Mouse (Mus musculus) neural tube, embryonic 11.5 days (tissue): Measurements from ENCODE around the gene Ube2c. TPM values are rescaled to one million over a fixed set of nuclear protein-coding genes. Genes with fewer than 3 reads are reported as not detected.
A peak's percentile ranks its signal among the peaks of the same experiment; 100 is the strongest.
"Not testable (repeated sequence)": the region's sequence is repeated elsewhere in the genome, so short reads cannot be mapped to it uniquely, and the experiment has no call there.

ENCODE experiments used
- ATAC-seq: fragments of 200-750 bp; cut with Nextera tagmentation; 2 replicates; pipeline ENCODE4 v1.8.0; 2017; ENCODE audit warnings: moderate number of reproducible peaks, mild to moderate bottlenecking, moderate TSS enrichment, moderate library complexity; ENCODE audit not compliant: insufficient read depth, low FRiP score, low TSS enrichment
- DNase-seq: peaks from one replicate; pipeline ENCODE4 v3.0.0-alpha.2; 2015; ENCODE audit warnings: low spot score
- H3K27ac ChIP-seq: fragments of 300-500 bp; sonication (generic); 2 replicates; pipeline ENCODE4 v1.5.1; 2014; ENCODE audit warnings: low read depth, mild to moderate bottlenecking, low read length
- H3K27me3 ChIP-seq: fragments of 300-500 bp; sonication (generic); 2 replicates; pipeline ENCODE4 v1.6.1; 2014; ENCODE audit warnings: mild to moderate bottlenecking, low read length, mixed read lengths; ENCODE audit not compliant: control insufficient read depth, insufficient read depth
- H3K36me3 ChIP-seq: fragments of 300-500 bp; sonication (generic); 2 replicates; pipeline ENCODE4 v1.6.1; 2014; ENCODE audit warnings: mild to moderate bottlenecking, low read length, moderate library complexity, mixed read lengths; ENCODE audit not compliant: control insufficient read depth, insufficient read depth
- H3K4me1 ChIP-seq: fragments of 300-500 bp; sonication (generic); 2 replicates; pipeline ENCODE4 v1.6.1; 2014; ENCODE audit warnings: low read length, mixed read lengths; ENCODE audit not compliant: control insufficient read depth, insufficient read depth
- H3K4me2 ChIP-seq: fragments of 300-500 bp; sonication (generic); 2 replicates; pipeline ENCODE4 v1.6.1; 2014; ENCODE audit warnings: low read depth, mild to moderate bottlenecking, moderate library complexity
- H3K4me3 ChIP-seq: fragments of 300-500 bp; sonication (generic); 2 replicates; pipeline ENCODE4 v1.5.1; 2014; ENCODE audit warnings: low read depth, low read length
- H3K9ac ChIP-seq: fragments of 300-500 bp; sonication (generic); 2 replicates; pipeline ENCODE4 v1.6.1; 2014; ENCODE audit warnings: mild to moderate bottlenecking, low read length
- H3K9me3 ChIP-seq: fragments of 300-500 bp; sonication (generic); 2 replicates; pipeline ENCODE4 v1.6.1; 2016; ENCODE audit warnings: low read length; ENCODE audit not compliant: control insufficient read depth
- WGBS: fragments of 180-500 bp; shearing (Covaris S2); extraction: QIAGEN DNeasy Blood & Tissue Kit; methylation state at CpG from one replicate; pipeline ENCODE4 v1.1.7; 2014; 5-methylcytosine and 5-hydroxymethylcytosine counted together
- polyA plus RNA-seq: library from polyadenylated mRNA; unstranded; fragments of >200 nt; fragmentation: Nextera tagmentation; extraction: Ambion mirVana; gene quantifications from 2 replicates; pipeline ENCODE4 v1.2.1, GENCODE M21; 2014

The Ube2c gene
- polyA plus RNA-seq, 1 experiment from 2014 or later: 449 TPM

DNA sequence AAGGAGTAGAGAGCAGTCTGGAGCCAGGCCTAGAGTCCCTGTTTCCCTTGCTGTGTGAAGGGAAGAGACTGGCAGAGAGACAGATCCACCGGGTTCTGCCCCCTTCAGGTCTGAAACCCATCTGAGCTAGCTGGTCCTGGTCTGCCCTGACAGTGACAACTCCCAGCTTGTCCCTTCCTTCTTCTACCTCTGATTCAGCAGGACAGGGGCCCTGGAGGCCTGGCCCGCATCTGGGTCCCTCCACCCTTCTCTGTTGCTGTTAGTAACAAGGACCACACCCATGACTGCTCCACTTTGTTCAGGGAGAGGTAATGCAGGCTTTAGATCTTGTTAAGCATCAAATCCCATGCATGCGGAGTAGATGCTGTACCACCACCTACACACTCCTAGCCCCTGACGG, 18.7 kb downstream of the Ube2c start:
- DNase-seq: no peak
- Histone ChIP-seq H3K27ac (no peak overlapping the region), H3K27me3 (no peaks in the 10 kb centered on the region), H3K9ac (no peak overlapping the region), H3K4me2 (no peak overlapping the region), H3K9me3 (no peaks in the 10 kb centered on the region), H3K4me1 (no peaks in the 10 kb centered on the region), H3K4me3 (no peak overlapping the region), H3K36me3 (peaks cover 2% of the 10 kb centered on the region; the same call in 1 of the 2 replicates)
- 81% methylated on average over 4 of the region's 4 CpGs for WGBS
- ATAC-seq: no peak

GRCm38 (mm10) chr2:164790451-164790850, 20.8 kb downstream of the Ube2c start:
- WGBS: 87% methylated on average over 4 of the region's 4 CpGs
- no peak for ATAC-seq

GRCm38 (mm10) chr2:164791841-164792261, 22.2 kb downstream of the Ube2c start:
- Histone ChIP-seq H3K4me1 (no peaks in the 10 kb centered on the region), H3K36me3 (peaks cover 2% of the 10 kb centered on the region; the same call in 1 of the 2 replicates), H3K9me3 (no peaks in the 10 kb centered on the region), H3K4me2 (no peak overlapping the region), H3K27ac (no peak overlapping the region), H3K9ac (no peak overlapping the region), H3K4me3 (no peak overlapping the region), H3K27me3 (no peaks in the 10 kb centered on the region)
- 92% methylated on average over 18 of the region's 18 CpGs for WGBS
- DNase-seq (no peak), ATAC-seq (no peak)

More at GRCm38 (mm10) chr2:164790451-164790850, 20.8 kb downstream of the Ube2c start:
- DNase-seq: no peak
- H3K9ac ChIP-seq: no peak overlapping the region
- H3K4me2 ChIP-seq: no peak overlapping the region
- no peaks in the 10 kb centered on the region for H3K4me1 ChIP-seq
- H3K4me3 ChIP-seq: no peak overlapping the region
- H3K9me3 ChIP-seq: no peaks in the 10 kb centered on the region
- no peaks in the 10 kb centered on the region for H3K27me3 ChIP-seq
- no peak overlapping the region for H3K27ac ChIP-seq
- peaks cover 2% of the 10 kb centered on the region; the same call in 1 of the 2 replicates for H3K36me3 ChIP-seq

DNA sequence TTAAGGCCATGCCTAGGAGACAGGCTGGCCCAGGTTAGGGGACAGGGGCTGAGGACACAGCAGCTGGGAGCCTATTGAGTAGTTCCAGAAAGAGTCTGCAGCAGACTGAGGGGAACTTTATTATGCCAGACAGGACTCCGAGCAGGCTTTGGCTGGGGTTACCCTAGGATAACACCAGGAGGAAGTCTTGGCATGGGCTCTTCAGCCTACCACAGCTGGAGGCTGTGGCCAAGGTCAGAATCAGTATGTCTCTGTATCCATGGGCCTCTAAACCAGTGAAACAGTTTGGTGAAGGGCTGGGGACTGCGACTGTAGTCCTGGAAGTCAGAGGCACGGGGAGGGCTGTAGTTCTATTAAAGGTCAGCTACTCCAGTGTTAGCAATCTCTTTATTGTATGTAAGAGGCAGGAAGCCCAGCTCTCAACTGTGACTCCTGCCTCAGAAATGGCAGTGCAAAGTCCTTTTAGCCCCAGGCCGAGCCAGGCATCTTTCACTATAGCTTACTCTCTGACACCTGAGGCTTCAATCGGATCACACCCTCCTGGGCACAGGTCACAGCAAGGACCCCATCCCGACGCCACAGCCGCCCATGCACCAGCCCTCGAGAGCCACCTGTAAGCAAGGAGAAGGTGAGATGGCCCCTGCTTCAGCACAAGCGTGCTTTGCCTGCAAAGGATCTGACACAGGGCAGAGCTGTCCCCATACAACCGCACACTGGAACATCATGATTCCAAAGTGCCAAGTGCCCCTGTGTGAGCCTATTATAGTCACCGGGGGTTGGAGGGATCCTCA, 22.9 kb downstream of the Ube2c start:
- ATAC-seq (no peak), DNase-seq (no peak)
- H3K27ac ChIP-seq: no peak overlapping the region
- 94% methylated on average over 12 of the region's 12 CpGs for WGBS
- no peak overlapping the region for H3K4me3 ChIP-seq
- no peaks in the 10 kb centered on the region for H3K27me3 ChIP-seq
- H3K36me3 ChIP-seq: peaks cover 2% of the 10 kb centered on the region; the same call in 1 of the 2 replicates
- H3K4me2 ChIP-seq: no peak overlapping the region
- no peak overlapping the region for H3K9ac ChIP-seq
- H3K9me3 ChIP-seq: no peaks in the 10 kb centered on the region
- no peaks in the 10 kb centered on the region for H3K4me1 ChIP-seq

DNA sequence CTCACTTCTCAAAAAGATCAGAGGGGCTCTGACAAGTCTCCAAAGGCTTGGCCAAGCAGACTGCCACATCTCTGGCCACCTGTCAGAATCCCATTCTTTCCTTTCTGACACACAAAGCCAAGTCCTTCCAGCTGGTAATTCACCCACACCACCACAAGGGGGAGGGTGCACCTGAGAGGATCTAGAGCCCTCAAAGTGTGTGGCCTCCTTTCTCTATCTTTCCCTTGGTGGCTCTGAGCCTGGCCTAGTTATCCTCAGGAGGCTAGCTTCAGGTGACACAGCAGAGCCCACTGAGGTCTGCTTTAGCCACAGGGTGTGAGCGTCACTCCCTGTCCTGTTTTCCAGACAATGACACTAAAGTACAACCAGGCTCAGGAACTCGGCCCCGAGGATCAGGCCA, 23.5 kb downstream of the Ube2c start:
- H3K9me3 ChIP-seq: no peaks in the 10 kb centered on the region
- no peaks in the 10 kb centered on the region for H3K4me1 ChIP-seq
- no peak for ATAC-seq
- no peak overlapping the region for H3K27ac ChIP-seq
- H3K27me3 ChIP-seq: no peaks in the 10 kb centered on the region
- H3K4me2 ChIP-seq: no peak overlapping the region
- H3K9ac ChIP-seq: no peak overlapping the region
- H3K36me3 ChIP-seq: peaks cover 4% of the 10 kb centered on the region; the same call in 1 of the 2 replicates
- DNase-seq: peak; percentile 64
- 88% methylated on average over 3 of the region's 3 CpGs for WGBS
- no peak overlapping the region for H3K4me3 ChIP-seq

- 93% methylated on average over 2 of the region's 2 CpGs for WGBS
- Histone ChIP-seq H3K9me3 (no peaks in the 10 kb centered on the region), H3K27me3 (no peaks in the 10 kb centered on the region), H3K4me1 (no peaks in the 10 kb centered on the region), H3K9ac (no peak overlapping the region), H3K36me3 (peaks cover 4% of the 10 kb centered on the region; the same call in 1 of the 2 replicates), H3K27ac (no peak overlapping the region), H3K4me2 (no peak overlapping the region), H3K4me3 (no peak overlapping the region)
- no peak for DNase-seq
- ATAC-seq: no peak
These were observed 24.1 kb downstream of the Ube2c start for GRCm38 (mm10) chr2:164793772-164794171.

DNA sequence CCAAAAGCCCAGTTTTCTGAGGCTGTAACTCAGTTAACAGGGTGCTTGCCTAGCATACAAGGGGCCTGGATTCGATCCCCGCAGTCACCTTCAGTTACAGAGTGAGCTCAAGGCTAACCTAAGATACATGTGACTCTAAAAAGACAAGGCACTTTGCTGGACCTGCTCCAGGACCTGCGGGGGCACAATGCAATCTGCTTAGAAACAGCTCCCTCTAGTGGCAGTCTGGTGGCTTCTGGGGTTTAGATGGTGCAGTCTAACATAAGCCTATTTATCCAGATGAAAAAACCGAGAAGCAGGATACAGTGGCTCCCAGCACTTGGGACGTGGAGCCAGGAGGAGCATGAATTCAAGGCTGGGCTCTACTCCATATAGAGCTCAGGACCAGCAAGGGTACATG, 24.6 kb downstream of the Ube2c start:
- no peak overlapping the region for H3K4me3 ChIP-seq
- no peak overlapping the region for H3K9ac ChIP-seq
- H3K36me3 ChIP-seq: peaks cover 4% of the 10 kb centered on the region; the same call in 1 of the 2 replicates
- WGBS: 38% methylated on average over 5 of the region's 5 CpGs
- no peaks in the 10 kb centered on the region for H3K4me1 ChIP-seq
- H3K4me2 ChIP-seq: no peak overlapping the region
- no peaks in the 10 kb centered on the region for H3K9me3 ChIP-seq
- H3K27ac ChIP-seq: no peak overlapping the region
- DNase-seq: peak; percentile 82
- H3K27me3 ChIP-seq: no peaks in the 10 kb centered on the region
- peak; percentile 67; the same call in 1 of the 2 replicates for ATAC-seq

DNA sequence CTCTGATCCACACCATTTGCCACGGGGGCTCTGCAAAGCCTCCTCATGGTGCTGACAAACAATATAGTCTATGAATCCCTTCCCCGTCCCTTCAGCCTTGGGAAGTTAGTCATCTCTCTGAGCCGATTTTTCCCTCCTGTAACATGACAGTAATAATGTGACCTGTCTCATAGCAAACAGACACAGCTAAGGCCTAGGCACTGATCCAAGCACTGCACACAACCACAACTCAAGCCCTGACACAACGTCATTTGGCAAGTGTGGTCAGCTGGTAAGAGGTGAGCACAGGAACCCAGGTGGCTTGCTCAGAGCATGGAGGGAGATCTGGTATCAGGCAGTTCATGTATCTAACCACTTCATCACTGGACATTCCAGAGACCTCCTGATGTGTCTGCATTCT, 26.2 kb downstream of the Ube2c start:
- Histone ChIP-seq H3K9ac (no peak overlapping the region), H3K4me2 (no peak overlapping the region), H3K27me3 (no peaks in the 10 kb centered on the region), H3K4me1 (no peaks in the 10 kb centered on the region), H3K9me3 (no peaks in the 10 kb centered on the region), H3K36me3 (peaks cover 4% of the 10 kb centered on the region; the same call in 1 of the 2 replicates), H3K4me3 (no peak overlapping the region), H3K27ac (no peak overlapping the region)
- DNase-seq (no peak), ATAC-seq (no peak)
- 90% methylated on average over 4 of the region's 4 CpGs for WGBS

DNA sequence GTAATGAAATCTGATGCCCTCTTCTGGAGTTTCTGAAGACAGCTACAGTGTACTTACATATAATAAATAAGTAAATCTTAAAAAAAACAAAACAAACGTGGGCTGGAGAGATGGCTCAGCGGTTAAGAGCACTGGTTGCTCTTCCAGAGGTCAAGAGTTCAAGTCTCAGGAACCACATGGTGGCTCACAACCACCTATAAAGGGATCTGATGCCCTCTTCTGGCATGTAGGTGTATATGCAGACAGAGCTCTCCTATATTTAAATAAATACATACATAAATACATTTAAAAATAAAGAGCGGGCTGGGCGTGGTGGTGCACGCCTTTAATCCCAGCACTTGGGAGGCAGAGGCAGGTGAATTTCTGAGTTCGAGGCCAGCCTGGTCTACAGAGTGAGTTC, 28.9 kb downstream of the Ube2c start:
- not testable (repeated sequence) for H3K27me3 ChIP-seq, H3K9ac ChIP-seq, H3K4me1 ChIP-seq, H3K4me3 ChIP-seq, H3K9me3 ChIP-seq, ATAC-seq, DNase-seq, H3K36me3 ChIP-seq, H3K27ac ChIP-seq, H3K4me2 ChIP-seq
- WGBS: 81% methylated on average over 6 of the region's 6 CpGs
